Mouse (Mus musculus): ENCODE results near the gene Sept11.

Sept11 gene

GRCm38 (mm10) chr5:93092857-93093622 lies at the start of gene Sept11:
TSS of gene Sept11 (plus strand) at chr5:93093437.
- DNase-seq (ENCODE audit: low spot score in 2 of 2), result peak; percentile 92 to 93

GRCm38 (mm10) chr5:93043688-93044583 lies 49.3 kb upstream of the Sept11 start:
- DNase-seq (ENCODE audit: low spot score in 2 of 2), result no peak

GRCm38 (mm10) chr5:93044584-93045370 lies 48.5 kb upstream of the Sept11 start, which contains the start of gene Sowahb:
TSS of gene Sowahb (minus strand) at chr5:93045022.
- peak; percentile 61 to 70 for DNase-seq (ENCODE audit: low spot score in 2 of 2)

GRCm38 (mm10) chr5:93045371-93045714 lies 47.9 kb upstream of the Sept11 start:
- no peak for DNase-seq (ENCODE audit: low spot score in 2 of 2)

GRCm38 (mm10) chr5:93046306-93046845 lies 46.9 kb upstream of the Sept11 start:
- no peak for DNase-seq (ENCODE audit: low spot score in 2 of 2)

- DNase-seq (ENCODE audit: low spot score in 2 of 2), result no peak
These were observed 44.6 kb upstream of the Sept11 start for GRCm38 (mm10) chr5:93048481-93049240.

GRCm38 (mm10) chr5:93049971-93050370 lies 43.3 kb upstream of the Sept11 start:
- no peak for DNase-seq (ENCODE audit: low spot score in 2 of 2)

GRCm38 (mm10) chr5:93051041-93051440 lies 42.2 kb upstream of the Sept11 start:
- no peak for DNase-seq (ENCODE audit: low spot score in 2 of 2)

- no peak for DNase-seq (ENCODE audit: low spot score in 2 of 2)
These were observed 41.3 kb upstream of the Sept11 start for GRCm38 (mm10) chr5:93051951-93052350.

GRCm38 (mm10) chr5:93053606-93054397 lies 39.4 kb upstream of the Sept11 start:
- DNase-seq (ENCODE audit: low spot score in 2 of 2), result no peak

GRCm38 (mm10) chr5:93060865-93061264 lies 32.4 kb upstream of the Sept11 start:
- DNase-seq (ENCODE audit: low spot score in 2 of 2), result no peak

GRCm38 (mm10) chr5:93077661-93078323 lies 15.4 kb upstream of the Sept11 start:
- DNase-seq (ENCODE audit: low spot score in 2 of 2), result no peak

- no peak for DNase-seq (ENCODE audit: low spot score in 2 of 2)
These were observed 13.6 kb upstream of the Sept11 start for GRCm38 (mm10) chr5:93079596-93079995.

- DNase-seq (ENCODE audit: low spot score in 2 of 2), result no peak
These were observed 8.1 kb upstream of the Sept11 start for GRCm38 (mm10) chr5:93085015-93085598.

GRCm38 (mm10) chr5:93085900-93086299 lies 7.3 kb upstream of the Sept11 start:
- no peak for DNase-seq (ENCODE audit: low spot score in 2 of 2)

GRCm38 (mm10) chr5:93091266-93091665 lies 2.0 kb upstream of the Sept11 start:
- no peak for DNase-seq (ENCODE audit: low spot score in 2 of 2)

- DNase-seq (ENCODE audit: low spot score in 2 of 2), result no peak
These were observed 973 bp upstream of the Sept11 start for GRCm38 (mm10) chr5:93092147-93092781.

GRCm38 (mm10) chr5:93093638-93094527 lies 646 bp downstream of the Sept11 start:
- peak in 1 of 2 experiments; percentile 31 for DNase-seq (ENCODE audit: low spot score in 2 of 2)
